Mouse (Mus musculus) heart, embryonic 14.5 days (tissue): Measurements from ENCODE around the gene Zdhhc23. TPM values are rescaled to one million over a fixed set of nuclear protein-coding genes. Genes with fewer than 3 reads are reported as not detected.

Experiments used
- ATAC-seq: fragments of 200-750 bp; cut with Nextera tagmentation; 2 replicates; pipeline ENCODE4 v1.8.0; 2017; ENCODE audit warnings: low read depth, moderate TSS enrichment; ENCODE audit not compliant: insufficient number of reproducible peaks, insufficient read depth, low FRiP score
- H3K27ac ChIP-seq, 2 experiments: fragments of 200-500 bp in 1 of 2; fragments of 300-500 bp in 1 of 2; sonication (generic) in 1 of 2; replicated peaks in 1 of 2; 2 replicates each; pipeline ENCODE4 v1.5.1; 2012 to 2014; ENCODE audit warnings: low read depth in 2 of 2, low read length in 2 of 2, control low read depth in 1 of 2, mild to moderate bottlenecking in 1 of 2, mixed read lengths in 1 of 2; ENCODE audit not compliant: control insufficient read depth in 1 of 2, insufficient read depth in 1 of 2
- H3K27me3 ChIP-seq: fragments of 300-500 bp; sonication (generic); 2 replicates; pipeline ENCODE4 v1.6.1; 2014; ENCODE audit warnings: mild to moderate bottlenecking, low read length, control low read depth; ENCODE audit not compliant: control insufficient read depth, insufficient read depth
- H3K36me3 ChIP-seq: fragments of 300-500 bp; sonication (generic); 2 replicates; pipeline ENCODE4 v1.6.1; 2014; ENCODE audit warnings: mild to moderate bottlenecking, control low read depth, low read length, mixed read lengths; ENCODE audit not compliant: control insufficient read depth, insufficient read depth
- H3K4me1 ChIP-seq, 2 experiments: fragments of 200-500 bp in 1 of 2; fragments of 300-500 bp in 1 of 2; sonication (generic) in 1 of 2; 2 replicates each; pipeline ENCODE4 v1.6.1; 2012 to 2014; ENCODE audit warnings: low read length in 2 of 2, control low read depth in 1 of 2, mixed read lengths in 1 of 2; ENCODE audit not compliant: control insufficient read depth in 2 of 2, insufficient read depth in 2 of 2
- H3K4me2 ChIP-seq: fragments of 300-500 bp; sonication (generic); 2 replicates; pipeline ENCODE4 v1.6.1; 2014; ENCODE audit warnings: mild to moderate bottlenecking, low read length
- H3K4me3 ChIP-seq, 2 experiments: fragments of 200-500 bp in 1 of 2; fragments of 300-500 bp in 1 of 2; sonication (generic) in 1 of 2; 2 replicates each; pipeline ENCODE4 v1.5.1; 2012 to 2014; ENCODE audit warnings: low read length in 2 of 2, mild to moderate bottlenecking in 2 of 2, control low read depth in 1 of 2, low read depth in 1 of 2, moderate library complexity in 1 of 2; ENCODE audit not compliant: control insufficient read depth in 1 of 2, insufficient read depth in 1 of 2
- H3K9ac ChIP-seq: fragments of 300-500 bp; sonication (generic); 2 replicates; pipeline ENCODE4 v1.6.1; 2014; ENCODE audit warnings: mild to moderate bottlenecking, low read length
- H3K9me3 ChIP-seq: fragments of 300-500 bp; sonication (generic); 2 replicates; pipeline ENCODE4 v1.6.1; 2016; ENCODE audit warnings: low read length, control low read depth; ENCODE audit not compliant: control insufficient read depth
- WGBS: fragments of 180-500 bp; shearing (Covaris S2); extraction: QIAGEN DNeasy Blood & Tissue Kit; methylation state at CpG from one replicate; pipeline ENCODE4 v1.1.7; 2014; 5-methylcytosine and 5-hydroxymethylcytosine counted together
- polyA plus RNA-seq: library from polyadenylated mRNA; unstranded; fragments of >200 nt; fragmentation: Nextera tagmentation; extraction: Ambion mirVana; gene quantifications from 2 replicates; pipeline ENCODE4 v1.2.1, GENCODE M21; 2014

Gene Zdhhc23
- polyA plus RNA-seq, 1 experiment from 2014 or later: 1.6 TPM

DNA sequence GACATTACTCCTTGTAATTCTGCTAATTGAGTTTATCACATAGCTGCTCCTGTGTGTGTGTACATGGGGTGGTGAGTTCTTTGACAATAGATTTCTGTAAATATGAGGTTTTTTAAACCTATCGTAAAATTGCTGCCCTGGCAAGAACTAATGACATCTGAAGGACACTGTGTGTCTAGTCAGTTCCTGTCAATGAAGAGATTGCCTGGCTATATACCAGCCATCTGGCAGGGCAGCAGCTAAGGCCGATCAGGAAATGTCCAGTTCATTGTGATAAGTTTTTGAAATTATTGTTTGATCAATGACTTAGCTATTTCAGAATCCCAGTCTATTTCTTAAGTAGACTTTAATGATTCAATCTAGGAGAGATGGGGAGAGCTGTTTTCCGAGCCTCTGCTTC, 34.2 kb downstream of the Zdhhc23 start:
- H3K4me2 ChIP-seq: no peak overlapping the region
- H3K9me3 ChIP-seq: no peaks in the 10 kb centered on the region
- no peaks in the 10 kb centered on the region for H3K4me1 ChIP-seq
- H3K9ac ChIP-seq: no peak overlapping the region
- no peak for ATAC-seq
- H3K27ac ChIP-seq: no peak overlapping the region
- no peaks in the 10 kb centered on the region for H3K27me3 ChIP-seq
- WGBS: 84% methylated on average over 3 of the region's 3 CpGs
- no peak overlapping the region for H3K4me3 ChIP-seq
- no peaks in the 10 kb centered on the region for H3K36me3 ChIP-seq

DNA sequence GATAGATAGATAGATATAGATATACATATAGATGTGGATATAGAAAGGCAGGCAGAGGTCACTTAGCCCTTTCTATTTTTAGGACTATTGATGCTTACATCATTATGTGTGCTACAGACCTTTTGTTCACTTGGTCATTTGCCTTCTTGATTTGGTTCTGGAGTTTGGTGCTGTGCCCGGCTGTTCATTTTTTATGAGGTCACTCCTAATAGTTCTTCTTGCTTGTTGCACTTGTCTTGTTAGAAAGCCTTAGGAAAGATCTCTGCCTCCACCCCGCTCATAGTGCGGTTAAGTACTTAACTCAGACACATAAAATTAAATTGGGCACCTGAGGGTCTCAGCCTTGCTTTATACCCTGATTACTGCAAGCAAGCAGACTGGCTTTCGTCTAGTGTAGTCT, 38.7 kb downstream of the Zdhhc23 start:
- no peaks in the 10 kb centered on the region for H3K4me1 ChIP-seq
- no peaks in the 10 kb centered on the region for H3K36me3 ChIP-seq
- H3K9me3 ChIP-seq: no peaks in the 10 kb centered on the region
- ATAC-seq: no peak
- H3K27me3 ChIP-seq: no peaks in the 10 kb centered on the region
- WGBS: 91% methylated on average over 4 of the region's 4 CpGs
- no peak overlapping the region for H3K4me2 ChIP-seq
- no peak overlapping the region for H3K9ac ChIP-seq
- H3K27ac ChIP-seq: no peak overlapping the region
- H3K4me3 ChIP-seq: no peak overlapping the region

DNA sequence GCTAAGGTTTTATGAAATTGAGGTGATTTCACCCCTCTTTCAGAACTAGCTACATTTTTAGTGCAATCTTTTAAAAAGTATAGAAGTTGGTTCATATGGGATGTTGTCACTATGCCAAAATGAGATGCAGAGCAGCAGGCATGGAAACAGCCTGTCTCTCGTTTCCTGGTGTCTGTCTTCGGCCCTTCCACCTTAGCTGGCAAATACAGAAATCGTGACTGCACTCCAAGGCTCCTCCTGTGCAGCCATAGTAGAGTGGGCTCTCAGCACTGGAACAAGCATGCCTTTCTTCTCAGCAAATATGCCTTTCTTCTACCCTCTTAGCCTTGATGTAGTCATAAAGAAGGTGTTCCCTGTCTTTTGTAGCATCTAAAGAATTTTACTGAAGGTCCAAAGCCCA, 43.7 kb downstream of the Zdhhc23 start:
- Histone ChIP-seq H3K4me3 (no peak overlapping the region), H3K27me3 (no peaks in the 10 kb centered on the region), H3K9ac (no peak overlapping the region), H3K27ac (no peak overlapping the region), H3K4me1 (no peaks in the 10 kb centered on the region; a peak in 1 of 4 replicates), H3K4me2 (no peak overlapping the region), H3K36me3 (no peaks in the 10 kb centered on the region), H3K9me3 (no peaks in the 10 kb centered on the region)
- 69% methylated on average over 3 of the region's 3 CpGs for WGBS
- no peak for ATAC-seq

DNA sequence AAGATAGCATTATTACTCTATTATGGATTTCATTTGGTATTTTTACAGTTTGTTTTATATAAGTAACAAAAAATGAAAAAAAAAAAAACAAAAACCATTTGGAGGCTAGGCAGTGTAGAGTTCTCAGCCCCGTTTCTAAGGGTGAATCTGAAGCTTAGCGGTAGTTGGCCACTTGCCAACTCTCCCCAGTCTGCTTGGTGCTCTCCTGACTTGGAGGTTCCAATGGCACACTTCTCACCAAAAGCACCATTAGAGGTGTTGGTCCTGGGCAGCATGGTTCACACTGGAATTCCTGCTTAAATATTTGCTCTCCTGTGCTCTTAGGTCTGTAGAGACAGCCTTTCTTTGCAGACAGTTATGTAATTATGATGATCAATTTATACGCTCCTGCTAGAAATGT, 44.2 kb downstream of the Zdhhc23 start:
- 65% methylated on average over 3 of the region's 3 CpGs for WGBS
- H3K27ac ChIP-seq: no peak overlapping the region
- ATAC-seq: no peak

DNA sequence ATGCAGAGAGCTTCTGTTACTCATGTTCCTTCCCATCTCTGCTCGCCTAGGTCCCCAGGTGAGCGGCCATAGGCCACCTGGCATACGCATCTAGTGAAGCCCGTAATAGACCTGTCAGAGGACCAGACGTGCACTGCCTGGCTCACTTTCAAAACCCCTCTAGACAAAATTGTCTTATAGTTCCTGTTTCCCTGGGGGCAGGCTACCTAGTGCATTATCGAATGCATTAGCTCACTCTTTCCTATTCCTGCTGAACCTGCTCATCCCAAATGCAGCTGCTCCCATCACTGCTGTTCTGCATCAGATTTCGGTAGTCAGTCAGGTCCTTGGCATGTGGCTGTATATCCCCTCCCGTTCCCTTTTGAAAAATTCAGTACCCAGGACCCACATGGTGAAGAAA, 44.7 kb downstream of the Zdhhc23 start:
- H3K27ac ChIP-seq: no peak overlapping the region
- H3K36me3 ChIP-seq: no peaks in the 10 kb centered on the region
- no peaks in the 10 kb centered on the region for H3K9me3 ChIP-seq
- WGBS: 83% methylated on average over 8 of the region's 8 CpGs
- H3K4me2 ChIP-seq: no peak overlapping the region
- no peak overlapping the region for H3K4me3 ChIP-seq
- no peaks in the 10 kb centered on the region; a peak in 1 of 4 replicates for H3K4me1 ChIP-seq
- no peaks in the 10 kb centered on the region for H3K27me3 ChIP-seq
- no peak for ATAC-seq
- H3K9ac ChIP-seq: no peak overlapping the region

More for the DNA sequence above, 44.2 kb downstream of the Zdhhc23 start:
- H3K4me1 ChIP-seq: no peaks in the 10 kb centered on the region; a peak in 1 of 4 replicates
- no peak overlapping the region for H3K4me3 ChIP-seq
- no peaks in the 10 kb centered on the region for H3K27me3 ChIP-seq
- H3K9me3 ChIP-seq: no peaks in the 10 kb centered on the region
- no peaks in the 10 kb centered on the region for H3K36me3 ChIP-seq
- no peak overlapping the region for H3K4me2 ChIP-seq
- no peak overlapping the region for H3K9ac ChIP-seq

DNA sequence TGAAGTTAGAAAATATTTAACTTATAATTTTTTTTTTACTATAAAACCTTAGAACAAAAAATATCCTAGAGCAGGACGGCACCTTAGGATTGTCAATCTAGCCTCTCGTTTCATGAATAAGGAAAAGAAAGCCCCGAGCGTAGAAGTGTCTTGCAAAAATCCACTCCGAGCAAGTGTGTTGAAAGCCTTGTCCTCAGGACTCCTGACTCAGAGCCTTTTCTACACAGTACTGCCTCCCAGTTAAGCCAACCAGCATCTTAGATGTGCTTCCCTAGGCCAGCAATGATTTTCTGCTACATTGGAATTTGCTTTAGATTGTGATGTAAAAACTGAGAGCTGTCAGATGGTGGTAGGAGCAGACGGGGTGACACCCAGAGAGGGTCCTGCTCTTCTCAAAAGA, 46.5 kb downstream of the Zdhhc23 start:
- no peak for ATAC-seq
- no peak overlapping the region for H3K4me3 ChIP-seq
- 74% methylated on average over 6 of the region's 6 CpGs for WGBS
- H3K27me3 ChIP-seq: no peaks in the 10 kb centered on the region
- H3K9me3 ChIP-seq: no peaks in the 10 kb centered on the region
- no peaks in the 10 kb centered on the region; a peak in 1 of 4 replicates for H3K4me1 ChIP-seq
- no peaks in the 10 kb centered on the region for H3K36me3 ChIP-seq
- no peak overlapping the region for H3K4me2 ChIP-seq
- H3K27ac ChIP-seq: no peak overlapping the region
- no peak overlapping the region for H3K9ac ChIP-seq

DNA sequence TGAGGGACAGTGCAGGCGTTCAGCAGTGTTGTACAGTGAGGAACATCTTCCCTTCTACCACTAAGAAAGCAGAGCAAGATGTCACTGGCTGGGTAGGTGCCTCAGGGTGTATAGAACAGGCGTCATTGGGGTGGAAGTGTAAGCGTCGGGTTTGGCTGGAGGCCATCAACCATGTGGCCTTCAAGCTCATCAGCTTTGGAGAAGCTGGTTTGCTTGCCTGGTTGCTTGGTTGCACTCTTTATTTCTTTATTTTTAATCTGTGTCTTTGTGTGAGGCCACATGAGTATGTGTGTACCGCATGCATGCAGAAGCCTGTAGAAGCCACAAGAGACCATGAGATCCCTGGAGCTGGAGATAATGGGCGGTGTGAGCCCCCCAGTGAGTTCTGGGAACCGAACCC, 47.3 kb downstream of the Zdhhc23 start:
- Histone ChIP-seq H3K4me1 (no peaks in the 10 kb centered on the region; a peak in 1 of 4 replicates), H3K9ac (no peak overlapping the region), H3K36me3 (no peaks in the 10 kb centered on the region), H3K9me3 (no peaks in the 10 kb centered on the region), H3K27me3 (no peaks in the 10 kb centered on the region), H3K27ac (no peak overlapping the region), H3K4me3 (no peak overlapping the region), H3K4me2 (no peak overlapping the region)
- 81% methylated on average over 7 of the region's 7 CpGs for WGBS
- ATAC-seq: no peak

DNA sequence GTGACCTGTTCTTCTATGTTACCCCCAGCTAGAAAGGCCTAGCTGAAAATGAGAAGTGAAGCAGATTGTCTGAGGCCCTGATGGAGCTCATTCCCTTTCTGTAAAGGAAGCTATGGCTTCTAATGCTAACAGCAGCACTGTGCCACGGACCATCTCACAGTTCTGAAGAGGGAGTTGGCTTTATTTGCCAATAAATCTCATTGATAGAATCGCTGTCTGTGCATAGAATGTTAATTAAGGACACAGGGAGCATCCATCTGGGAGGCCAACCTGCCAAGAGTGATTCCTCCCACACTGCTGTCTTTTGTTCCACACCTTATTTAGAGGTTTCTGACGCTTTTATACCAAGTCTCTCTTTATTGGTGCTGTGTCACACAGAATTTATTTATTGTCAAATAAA, 48.1 kb downstream of the Zdhhc23 start:
- H3K27ac ChIP-seq: no peak overlapping the region
- no peaks in the 10 kb centered on the region for H3K36me3 ChIP-seq
- ATAC-seq: no peak
- no peak overlapping the region for H3K9ac ChIP-seq
- no peak overlapping the region for H3K4me2 ChIP-seq
- no peak overlapping the region for H3K4me3 ChIP-seq
- H3K4me1 ChIP-seq: no peaks in the 10 kb centered on the region; a peak in 1 of 4 replicates
- no peaks in the 10 kb centered on the region for H3K27me3 ChIP-seq
- H3K9me3 ChIP-seq: no peaks in the 10 kb centered on the region
- 81% methylated on average over 3 of the region's 3 CpGs for WGBS
